Mouse (Mus musculus): Measurements from ENCODE around the gene Usf1. TPM values are rescaled to one million over a fixed set of nuclear protein-coding genes. Genes with fewer than 3 reads are reported as not detected.

The Usf1 gene
- total and polyA plus RNA-seq, 3 experiments: 37.4 to 73.7 (median 54.9) TPM

DNA sequence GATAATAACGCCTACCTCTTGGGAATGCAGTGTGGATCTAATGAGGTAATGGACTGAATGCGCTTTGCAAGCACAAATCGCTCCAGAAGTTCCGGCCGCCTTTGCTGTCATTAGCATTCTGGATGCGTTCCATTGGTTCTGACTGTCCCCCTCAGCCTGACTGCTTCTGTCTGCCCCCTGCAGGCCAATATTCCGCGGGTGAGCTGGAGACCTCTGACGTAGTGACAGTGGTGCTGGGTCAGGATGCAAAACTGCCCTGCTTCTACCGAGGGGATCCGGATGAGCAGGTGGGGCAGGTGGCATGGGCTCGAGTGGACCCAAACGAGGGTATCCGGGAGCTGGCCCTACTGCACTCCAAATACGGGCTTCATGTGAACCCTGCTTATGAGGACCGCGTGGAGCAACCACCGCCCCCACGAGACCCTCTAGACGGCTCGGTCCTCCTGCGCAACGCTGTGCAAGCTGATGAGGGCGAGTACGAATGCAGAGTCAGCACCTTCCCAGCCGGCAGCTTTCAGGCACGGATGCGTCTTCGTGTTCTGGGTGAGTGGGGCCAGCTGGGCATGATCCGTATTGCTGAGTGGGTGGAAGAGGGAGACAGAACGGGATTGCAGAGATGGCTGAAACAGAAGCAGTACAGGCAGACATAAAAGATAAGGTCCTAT is 31.0 kb upstream of the Usf1 start:
- H3K9ac ChIP-seq (ENCODE audit: insufficient read depth, low read depth): no peak overlapping the region

DNA sequence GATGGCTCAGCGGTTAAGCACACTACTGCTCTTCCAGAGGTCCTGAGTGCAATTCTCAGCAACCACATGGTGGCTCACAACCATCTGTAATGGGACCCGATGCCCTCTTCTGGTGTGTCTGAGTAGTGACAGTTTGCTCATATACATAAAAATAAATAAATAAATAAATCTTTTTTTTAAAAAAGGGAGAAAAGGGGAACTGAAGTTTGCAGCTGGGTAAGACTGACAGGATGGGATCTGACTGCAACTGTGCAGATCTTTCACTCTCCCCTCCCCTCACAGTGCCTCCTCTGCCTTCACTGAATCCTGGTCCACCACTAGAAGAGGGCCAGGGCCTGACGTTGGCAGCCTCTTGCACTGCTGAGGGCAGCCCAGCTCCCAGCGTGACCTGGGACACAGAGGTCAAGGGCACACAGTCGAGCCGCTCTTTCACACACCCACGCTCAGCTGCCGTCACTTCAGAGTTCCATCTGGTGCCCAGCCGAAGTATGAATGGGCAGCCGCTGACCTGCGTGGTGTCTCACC is 29.0 kb upstream of the Usf1 start:
- Histone ChIP-seq H3K36me3 (replicated peaks in 1 of 2; ENCODE audit: control insufficient read depth in 1 of 2, insufficient read depth in 1 of 2, low read length in 1 of 2) (no peaks in the 10 kb centered on the region), H3K4me1 (ENCODE audit: control insufficient read depth in 1 of 2, insufficient read depth in 2 of 2) (peaks cover 45 to 73% of the 10 kb centered on the region in 2 experiments), H3K9me3 (replicated peaks; ENCODE audit: low read length) (no peaks in the 10 kb centered on the region), H3K9ac (ENCODE audit: insufficient read depth, low read depth) (no peak overlapping the region), H3K79me2 (replicated peaks; ENCODE audit: control insufficient read depth, extremely low read depth, insufficient read depth, poor library complexity, severe bottlenecking) (no peaks in the 10 kb centered on the region), H3K4me2 (ENCODE audit: insufficient read depth, low read depth, poor library complexity, severe bottlenecking) (no peak overlapping the region), H3K27me3 (replicated peaks) (peaks cover 9% of the 10 kb centered on the region), H3K4me3 (replicated peaks in 1 of 3; ENCODE audit: low read depth in 2 of 3, low read length in 2 of 3, poor library complexity in 1 of 3) (no peak overlapping the region), H3K27ac (ENCODE audit: insufficient read depth, low read depth) (no peak overlapping the region)
- in situ Hi-C loops (cut with MboI; ENCODE audit: low pct_ligation_motif_present, low pct_unique_long_range_greater_than_20kb, low sequenced_read_pairs) (no loop called here), dilution Hi-C loops (cut with MboI; ENCODE audit: extremely low pct_ligation_motif_present, extremely low pct_unique_long_range_greater_than_20kb, low sequenced_read_pairs) (no loop called here)
- TF ChIP-seq ZNF384 (IDR thresholded peaks at IDR 0.05; ENCODE audit: low read depth, low read length) (peak; percentile 67), SMC3 (IDR thresholded peaks at IDR 0.05; ENCODE audit: low read depth, low read length) (no peak), CTCF (conservative IDR thresholded peaks at IDR 0.05 in 1 of 2, IDR thresholded peaks at IDR 0.05 in 1 of 2; ENCODE audit: low read depth in 2 of 2, low read length in 2 of 2) (peak in 1 of 2 experiments; percentile 52; a peak in 2 of 4 replicates), MAZ (IDR thresholded peaks at IDR 0.05; ENCODE audit: low read depth, low read length) (no peak)
- DNase-seq (ENCODE audit: extremely low read depth): peak; percentile 45

More for the DNA sequence above, 31.0 kb upstream of the Usf1 start:
- H3K36me3 ChIP-seq (replicated peaks in 1 of 2; ENCODE audit: control insufficient read depth in 1 of 2, insufficient read depth in 1 of 2, low read length in 1 of 2): no peaks in the 10 kb centered on the region
- no peak overlapping the region for H3K27ac ChIP-seq (ENCODE audit: insufficient read depth, low read depth)
- no peaks in the 10 kb centered on the region for H3K79me2 ChIP-seq (replicated peaks; ENCODE audit: control insufficient read depth, extremely low read depth, insufficient read depth, poor library complexity, severe bottlenecking)
- H3K27me3 ChIP-seq (replicated peaks): peaks cover 9% of the 10 kb centered on the region
- in situ Hi-C loops (cut with MboI; ENCODE audit: low pct_ligation_motif_present, low pct_unique_long_range_greater_than_20kb, low sequenced_read_pairs): no loop called here
- TF ChIP-seq CTCF (conservative IDR thresholded peaks at IDR 0.05 in 1 of 2, IDR thresholded peaks at IDR 0.05 in 1 of 2; ENCODE audit: low read depth in 2 of 2, low read length in 2 of 2) (peak; percentile 25 to 85; a peak in 2 of 4 replicates), ZKSCAN1 (IDR thresholded peaks at IDR 0.05; ENCODE audit: borderline replicate concordance, low read depth, low read length) (no peak), MAZ (IDR thresholded peaks at IDR 0.05; ENCODE audit: low read depth, low read length) (0 out of 2 replicates have a peak, but pooled peaks have one; percentile 37), BHLHE40 (IDR thresholded peaks at IDR 0.05; ENCODE audit: low read depth, low read length) (no peak), GABPA (IDR thresholded peaks at IDR 0.05; ENCODE audit: insufficient replicate concordance, low read depth, low read length) (no peak), UBTF (IDR thresholded peaks at IDR 0.05; ENCODE audit: low read depth, low read length) (no peak), MAFK (IDR thresholded peaks at IDR 0.05; ENCODE audit: insufficient replicate concordance, low read length) (peak; percentile 62; the same call in 1 of the 2 replicates), TCF12 (IDR thresholded peaks at IDR 0.05; ENCODE audit: low read depth, low read length) (no peak), EP300 (IDR thresholded peaks at IDR 0.05; ENCODE audit: low read length) (no peak), SMC3 (IDR thresholded peaks at IDR 0.05; ENCODE audit: low read depth, low read length) (peak; percentile 68), RAD21 (IDR thresholded peaks at IDR 0.05; ENCODE audit: low read depth, low read length) (peak; percentile 45), JUN (IDR thresholded peaks at IDR 0.05; ENCODE audit: insufficient read depth, low read depth, low read length) (no peak), NELFE (IDR thresholded peaks at IDR 0.05; ENCODE audit: low read depth, low read length) (no peak)
- peak; percentile 80 for DNase-seq (ENCODE audit: extremely low read depth)
- H3K4me1 ChIP-seq (ENCODE audit: control insufficient read depth in 1 of 2, insufficient read depth in 2 of 2): peaks cover 26 to 52% of the 10 kb centered on the region in 2 experiments
- peak overlapping the region; percentile 12 to 52 (median 23) for H3K4me3 ChIP-seq (replicated peaks in 1 of 3; ENCODE audit: low read depth in 2 of 3, low read length in 2 of 3, poor library complexity in 1 of 3)
- H3K9me3 ChIP-seq (replicated peaks; ENCODE audit: low read length): no peaks in the 10 kb centered on the region
- dilution Hi-C loops (cut with MboI; ENCODE audit: extremely low pct_ligation_motif_present, extremely low pct_unique_long_range_greater_than_20kb, low sequenced_read_pairs): no loop called here
- peak overlapping the region; percentile 80 for H3K4me2 ChIP-seq (ENCODE audit: insufficient read depth, low read depth, poor library complexity, severe bottlenecking)
